Mouse (Mus musculus) E14TG2a.4 (cell line): ENCODE measurements around the gene Gm7579.

ENCODE experiments used
- CTCF ChIP-seq: conservative IDR thresholded peaks from 2 replicates; pipeline ENCODE4 v1.5.1; 2014; ENCODE audit warnings: low read length
- NANOG ChIP-seq: IDR thresholded peaks from 2 replicates; pipeline ENCODE4 v1.6.1; 2014; ENCODE audit warnings: borderline replicate concordance, low read length, mixed read lengths
- POU5F1 ChIP-seq: IDR thresholded peaks from 2 replicates; pipeline ENCODE4 v1.6.1; 2014; ENCODE audit warnings: low read length, borderline replicate concordance

- TF ChIP-seq CTCF (no peak), POU5F1 (no peak), NANOG (no peak)
These were observed 10.6 kb upstream of the Gm7579 start, which contains the start of gene Krtap5-3 for GRCm38 (mm10) chr7:142201064-142201463.
